Mouse (Mus musculus) spleen, adult 2 months (tissue): ENCODE data around the gene Fcer1g.

ENCODE experiments used
- CTCF ChIP-seq: fragments of 200-500 bp; IDR thresholded peaks from 2 replicates; pipeline ENCODE4 v1.5.1; 2011; ENCODE audit warnings: mild to moderate bottlenecking, inconsistent platforms; ENCODE audit not compliant: insufficient read depth, insufficient read length, insufficient replicate concordance; ENCODE audit errors: extremely low read depth
- POLR2A ChIP-seq: fragments of 200-500 bp; IDR thresholded peaks from 2 replicates; pipeline ENCODE4 v1.6.1; 2011; ENCODE audit warnings: low read depth, low read length, inconsistent platforms

DNA sequence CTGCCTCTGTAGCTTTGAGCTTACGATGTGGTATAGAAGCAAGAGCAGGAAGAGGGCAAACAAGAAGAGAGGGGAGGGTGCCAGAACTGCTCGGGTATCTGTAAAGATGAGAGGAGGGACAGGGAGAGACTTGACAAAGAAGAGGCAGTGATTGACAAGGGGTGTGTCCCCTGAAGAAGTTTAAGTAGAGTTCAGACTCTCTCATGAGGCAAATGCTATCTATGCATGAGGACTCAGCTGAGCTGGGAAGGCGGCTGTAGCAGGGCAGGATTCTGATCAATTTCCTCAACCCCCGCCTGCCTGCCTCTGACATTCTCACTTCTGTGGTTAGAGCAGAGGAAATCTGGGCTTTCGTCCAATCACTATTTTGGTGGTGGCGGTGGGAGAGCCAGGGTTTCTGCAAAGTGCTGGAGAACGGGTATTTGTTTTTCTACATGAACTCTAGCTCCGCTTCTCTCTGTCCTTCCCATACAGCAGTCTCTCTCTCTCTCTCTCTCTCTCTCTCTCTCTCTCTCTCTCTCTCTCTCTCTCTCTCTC, 28.5 kb upstream of the Fcer1g start:
- TF ChIP-seq POLR2A = no peak
- TF ChIP-seq CTCF = no peak
